Mouse (Mus musculus) right cerebral cortex, postnatal 25 days (tissue): ENCODE measurements at regions not wholly inside any gene's neighbourhood (a gene's known extent, or its start where the extent isn't known, plus 50 kb on each side); places are given as distances from the start of the nearest gene placed in this dataset.

Experiments used
- DNase-seq: peaks from one replicate; pipeline ENCODE4 v3.0.0; 2022

GRCm38 (mm10) chr4:106859476-106859875, 51.0 kb upstream of the Ssbp3 start:
- no peak for DNase-seq

- no peak for DNase-seq
Measured at GRCm38 (mm10) chr4:106858357-106859088, 52.0 kb upstream of the Ssbp3 start.

GRCm38 (mm10) chr4:106855771-106856170, 51.0 kb upstream of the Acot11 start:
- no peak for DNase-seq

GRCm38 (mm10) chr4:106854361-106855309, 49.8 kb upstream of the Acot11 start:
- peak; percentile 32 for DNase-seq
